Mouse (Mus musculus) erythroid progenitor cell, adult 5-6 weeks (primary cell): ENCODE results near the gene Clnk. TPM values are rescaled to one million over a fixed set of nuclear protein-coding genes. Genes with fewer than 3 reads are reported as not detected.

Source experiments
- ATAC-seq: replicated peaks from 2 replicates; pipeline ENCODE4 v1.8.0; 2016; ENCODE audit warnings: moderate number of reproducible peaks, mild to moderate bottlenecking, moderate TSS enrichment, inconsistent platforms; ENCODE audit not compliant: poor library complexity, low FRiP score, severe bottlenecking
- total RNA-seq, 2 experiments: library from RNA; stranded (forward) in 1 of 2; stranded (reverse) in 1 of 2; fragments of 150-400 nt in 1 of 2; fragments of 186-747, 209-891 nt in 1 of 2; gene quantifications; 2 replicates each; pipeline versions ENCODE4 v1.2.3 to v1.2.4; 2015 to 2017; ENCODE audit warnings: low replicate concordance in 2 of 2

Clnk gene
- total RNA-seq, 2 experiments from 2014 or later: 0.84 TPM; not detected in 1

DNA sequence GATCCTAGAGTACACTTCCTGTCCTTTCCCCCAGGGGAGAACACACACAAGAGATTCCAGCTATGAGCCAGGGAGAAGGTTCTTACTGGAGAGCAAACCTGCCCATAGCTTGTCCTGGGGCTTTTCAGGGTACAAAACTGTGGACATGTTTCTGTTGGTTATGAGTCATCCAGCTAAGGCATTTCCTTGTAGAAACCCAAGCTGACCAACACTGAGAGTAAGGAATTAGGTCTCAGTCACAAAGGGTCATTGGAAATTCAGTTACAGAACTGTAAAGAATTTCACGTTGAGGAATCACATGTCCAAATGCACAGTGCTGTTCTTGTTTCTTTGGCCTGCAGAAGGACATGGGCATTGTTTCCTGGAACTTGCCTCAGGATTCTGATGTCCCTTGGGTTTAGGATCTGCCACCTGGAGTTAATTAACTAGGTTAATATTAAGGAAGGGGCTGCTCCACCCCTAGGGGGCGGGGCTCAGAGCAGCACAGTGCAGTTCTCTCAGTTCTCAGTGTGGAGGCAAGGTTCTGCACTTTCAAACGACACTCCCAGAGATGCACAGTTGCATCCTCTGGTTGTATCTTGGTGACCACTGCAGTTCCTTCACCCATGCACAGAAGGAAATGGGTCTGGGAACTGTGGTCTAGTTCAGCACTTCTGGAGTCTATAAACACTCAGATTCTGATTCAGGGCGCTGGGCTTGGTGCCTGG is 18.4 kb downstream of the Clnk start:
- ATAC-seq: no peak

DNA sequence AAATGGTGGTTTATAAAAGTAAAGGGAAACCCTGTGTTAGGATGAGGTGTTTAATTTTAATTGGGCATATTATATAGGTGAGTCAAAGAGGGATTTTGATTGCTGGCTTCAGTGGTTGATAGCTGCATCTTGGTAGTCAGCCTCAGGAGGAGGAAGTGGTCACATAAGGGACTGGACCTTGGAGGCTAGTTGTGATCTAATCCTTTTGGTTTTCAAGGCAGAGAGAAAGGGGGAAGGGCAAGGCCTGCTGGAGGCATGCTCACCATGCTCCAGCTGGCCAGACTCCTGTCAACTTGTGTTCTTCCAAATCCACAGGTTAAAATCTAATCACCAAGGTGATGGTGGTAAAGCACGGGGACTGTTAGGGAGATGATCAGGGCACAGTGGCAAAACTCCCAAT is 19.0 kb downstream of the Clnk start:
- no peak for ATAC-seq

DNA sequence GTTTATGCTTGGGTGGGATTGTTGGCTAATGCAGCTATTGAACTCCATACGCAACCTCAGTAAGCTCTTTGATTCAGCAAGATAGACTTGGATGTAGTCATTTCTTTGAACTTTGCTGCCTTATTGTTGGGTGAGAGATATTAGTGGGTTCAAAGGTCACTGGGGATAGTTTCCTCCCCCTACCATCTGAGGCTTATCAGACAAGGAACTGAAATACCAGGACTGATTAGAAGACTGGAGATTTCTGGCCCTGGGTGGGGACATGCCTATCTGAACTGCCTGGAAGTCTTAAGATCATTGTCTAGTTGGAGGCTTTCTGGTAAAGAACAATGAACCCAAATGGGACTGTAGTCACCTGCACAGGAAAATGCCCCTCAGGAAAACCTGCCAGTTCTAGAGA is 26.4 kb downstream of the Clnk start:
- ATAC-seq: no peak

DNA sequence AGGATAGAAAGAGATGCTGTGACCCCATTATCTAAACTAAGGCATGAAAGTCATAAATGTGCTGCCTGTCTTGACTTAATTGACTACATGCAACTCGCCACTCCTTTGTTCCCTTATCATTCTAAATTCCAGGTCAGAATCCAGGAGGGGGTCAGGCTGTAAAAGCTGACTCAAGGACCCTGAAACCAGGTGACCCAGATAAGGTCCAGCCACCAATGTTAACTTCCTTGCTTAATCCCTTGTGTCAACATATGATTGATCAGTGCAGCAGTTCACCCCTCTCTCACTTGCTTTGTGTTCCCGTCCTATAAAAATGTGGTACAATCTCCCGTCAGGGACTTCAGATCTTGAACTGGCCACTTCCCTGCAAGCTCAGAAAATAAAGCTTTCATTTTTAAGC is 31.1 kb downstream of the Clnk start:
- ATAC-seq: no peak

DNA sequence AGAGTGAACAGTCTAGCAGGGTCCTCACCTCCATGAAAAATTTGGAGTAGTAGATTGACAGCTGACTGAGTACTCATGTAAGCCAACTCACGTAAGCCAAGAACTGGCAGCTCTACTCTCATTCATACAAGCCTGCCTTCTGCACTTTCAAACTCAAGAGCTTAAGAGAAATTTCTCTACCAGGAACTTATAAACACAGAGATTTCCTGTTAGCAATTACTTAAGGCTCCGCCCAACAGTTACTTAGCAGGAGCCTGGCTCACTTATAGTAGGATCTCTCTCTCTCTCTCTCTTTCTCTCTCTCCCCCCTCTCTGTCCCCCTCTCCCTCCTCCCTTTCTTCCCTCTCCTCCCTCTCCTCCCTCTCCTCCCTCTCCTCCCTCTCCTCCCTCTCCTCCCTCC is 32.3 kb downstream of the Clnk start:
- no peak for ATAC-seq

DNA sequence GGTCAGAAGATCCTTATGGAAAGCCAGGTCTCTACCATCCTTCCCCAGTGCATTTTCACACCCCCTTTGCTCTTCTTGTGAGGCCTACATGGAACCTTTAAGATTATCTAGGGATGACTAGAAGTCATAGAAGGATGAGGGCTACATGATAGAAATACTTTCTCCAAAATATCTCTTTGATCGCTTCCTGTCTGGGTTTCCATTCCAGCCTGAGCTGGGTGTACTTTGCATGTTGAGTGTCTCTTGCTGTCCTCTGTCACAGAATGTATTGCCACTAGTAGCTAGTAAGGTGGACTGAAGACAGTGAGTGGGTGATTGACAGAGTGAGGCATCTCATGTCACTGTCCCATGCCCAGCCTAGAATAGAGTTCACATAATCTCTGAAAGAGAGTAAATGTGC is 36.6 kb downstream of the Clnk start:
- ATAC-seq: no peak

DNA sequence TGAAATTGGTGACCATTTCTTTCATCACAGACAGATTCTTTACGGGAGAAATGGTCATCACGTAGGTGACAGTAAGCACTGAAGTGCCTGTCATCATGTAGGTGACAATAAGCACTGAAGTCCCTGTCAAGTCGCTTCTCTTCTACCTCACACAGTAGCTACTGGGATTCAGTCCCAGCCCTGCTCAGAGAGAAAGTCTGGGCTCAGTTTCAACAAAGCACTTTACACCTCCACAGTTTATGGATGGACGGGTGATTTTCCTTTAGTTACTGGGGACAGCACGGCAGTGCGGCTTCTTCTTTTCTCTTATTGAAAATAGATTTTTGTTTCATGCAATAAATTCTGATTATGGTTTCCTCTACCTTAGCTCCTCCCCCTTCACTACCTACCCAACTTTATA is 49.3 kb downstream of the Clnk start:
- no peak for ATAC-seq

DNA sequence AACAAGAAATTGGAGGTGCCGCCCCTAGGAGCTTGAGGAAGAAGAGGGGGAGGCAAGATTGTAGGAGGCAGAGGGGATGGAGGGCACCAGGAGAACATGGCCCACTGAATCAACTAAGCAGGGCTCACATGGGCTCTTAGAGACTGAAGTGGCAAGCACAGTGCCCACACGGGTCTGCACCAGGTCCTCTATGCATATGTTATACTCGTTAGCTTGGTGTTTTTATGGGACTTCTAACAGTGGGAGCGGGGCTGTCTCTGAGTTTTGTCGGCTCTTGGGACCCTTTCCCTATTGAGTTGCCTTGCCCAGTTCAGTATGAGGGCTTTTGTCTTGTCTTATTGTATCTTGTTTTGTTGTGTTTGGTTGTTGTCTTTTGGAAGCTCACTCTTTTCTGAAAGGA is 50.0 kb downstream of the Clnk start:
- ATAC-seq: no peak

DNA sequence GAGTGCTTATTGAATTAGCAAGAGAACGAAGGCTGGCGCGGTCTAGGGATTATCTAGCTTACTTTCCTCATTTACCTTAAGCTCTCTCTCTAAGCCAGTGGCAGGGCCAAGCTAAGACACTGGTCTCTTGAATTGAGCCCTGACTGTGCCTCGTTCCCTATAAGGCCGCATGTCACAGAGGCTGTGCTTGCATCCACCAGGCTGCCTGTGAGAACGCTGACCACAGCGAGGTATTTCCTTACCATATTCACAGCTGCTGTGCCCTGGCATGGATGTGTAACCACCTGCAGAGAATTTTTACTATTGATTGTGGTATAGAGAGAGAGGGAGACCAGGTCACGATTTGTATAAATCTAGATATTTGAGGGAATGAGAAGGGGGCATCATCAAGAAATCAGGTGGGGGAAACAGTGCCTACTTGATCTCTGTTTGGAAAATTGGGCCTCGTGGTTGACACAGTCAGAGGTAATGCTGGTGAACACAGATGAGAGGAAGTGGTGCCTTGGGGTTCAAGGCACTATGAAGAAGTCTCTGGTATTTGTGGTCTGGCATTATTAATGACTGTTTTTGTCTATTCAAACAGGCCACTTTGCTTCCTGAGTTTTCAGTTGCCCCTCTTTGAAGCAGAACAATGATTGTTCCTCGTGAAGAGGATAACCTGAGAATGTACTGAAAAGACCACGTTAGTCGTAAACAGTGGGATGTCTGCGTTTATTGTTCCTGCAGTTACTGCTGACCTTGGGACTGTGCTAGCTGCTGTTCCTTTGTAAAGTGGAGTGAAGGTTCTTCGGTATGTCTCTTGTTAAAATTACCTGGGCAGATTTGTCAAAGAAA is 52.3 kb downstream of the Clnk start:
- ATAC-seq: no peak

DNA sequence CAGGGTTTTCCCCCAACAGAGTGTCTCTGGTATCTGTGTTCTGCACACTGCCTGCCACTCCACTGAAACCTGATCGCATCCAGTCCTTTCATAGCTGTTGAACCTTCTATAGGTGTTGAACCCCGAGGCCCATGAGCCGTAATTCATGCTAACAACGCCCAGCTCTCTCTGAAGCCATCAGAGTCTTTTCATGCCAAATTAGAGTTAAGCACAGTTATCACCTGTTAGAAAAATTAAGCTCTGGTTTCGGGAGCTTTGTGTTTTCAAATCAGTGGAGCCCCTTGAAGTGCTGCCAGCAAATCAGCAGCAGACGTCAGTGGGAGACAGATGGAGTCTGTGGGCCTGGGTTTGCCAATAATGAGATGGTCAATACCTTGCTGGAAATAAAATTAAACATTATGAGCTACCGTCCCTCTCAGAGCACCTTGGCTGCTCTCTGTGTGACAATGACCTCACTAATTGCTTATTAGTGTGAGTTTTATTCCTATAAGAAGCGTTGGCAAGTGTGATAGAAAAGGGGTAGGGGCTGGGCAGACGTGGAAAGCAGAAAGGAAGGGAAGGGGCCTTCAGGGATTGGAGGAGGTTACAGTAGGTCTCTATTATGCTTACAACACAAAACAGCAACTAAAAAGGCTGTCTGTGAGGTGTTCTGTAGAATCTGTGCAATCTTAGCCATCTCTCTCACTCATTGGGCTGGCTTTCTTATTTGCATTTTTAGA is 63.1 kb downstream of the Clnk start:
- ATAC-seq: no peak

DNA sequence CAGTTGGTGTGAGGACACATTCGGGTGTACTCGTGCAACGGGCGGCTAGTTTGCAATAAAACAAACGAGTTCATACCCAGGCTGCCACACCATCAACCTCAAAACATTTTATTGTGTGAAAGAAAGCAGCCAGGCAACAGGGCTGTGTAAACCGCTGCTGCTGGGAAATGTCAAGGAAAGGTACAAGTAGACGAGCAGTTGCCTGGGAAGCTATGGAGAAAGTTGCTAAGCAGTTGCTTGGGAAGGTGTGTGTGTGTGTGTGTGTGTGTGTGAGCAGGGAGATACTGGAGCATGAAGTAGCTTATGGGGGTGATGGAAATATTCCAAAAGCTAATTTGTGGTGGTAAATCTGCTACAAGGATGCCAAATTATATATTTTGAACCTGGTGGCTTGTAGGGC is 63.7 kb downstream of the Clnk start:
- ATAC-seq: no peak

DNA sequence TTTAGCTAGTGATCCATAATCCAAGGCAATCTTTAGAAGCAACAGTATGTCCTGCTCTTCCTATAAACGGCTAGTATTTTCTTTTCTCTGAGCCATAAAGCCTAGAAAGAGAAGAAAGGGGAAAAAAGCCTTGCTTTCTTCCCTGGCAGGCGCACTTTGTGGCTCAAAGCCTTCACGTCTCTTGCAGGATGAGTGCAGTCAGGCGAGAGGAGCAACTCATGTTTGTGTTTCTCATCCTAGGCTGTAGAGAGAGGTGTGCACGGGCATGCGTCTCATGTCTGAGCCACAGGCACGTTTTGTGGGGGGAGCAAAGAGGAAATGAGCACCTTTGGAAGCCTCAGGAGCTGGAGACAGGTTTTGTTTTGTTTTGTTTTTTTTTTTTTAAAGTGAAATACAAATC is 64.2 kb downstream of the Clnk start:
- no peak for ATAC-seq

DNA sequence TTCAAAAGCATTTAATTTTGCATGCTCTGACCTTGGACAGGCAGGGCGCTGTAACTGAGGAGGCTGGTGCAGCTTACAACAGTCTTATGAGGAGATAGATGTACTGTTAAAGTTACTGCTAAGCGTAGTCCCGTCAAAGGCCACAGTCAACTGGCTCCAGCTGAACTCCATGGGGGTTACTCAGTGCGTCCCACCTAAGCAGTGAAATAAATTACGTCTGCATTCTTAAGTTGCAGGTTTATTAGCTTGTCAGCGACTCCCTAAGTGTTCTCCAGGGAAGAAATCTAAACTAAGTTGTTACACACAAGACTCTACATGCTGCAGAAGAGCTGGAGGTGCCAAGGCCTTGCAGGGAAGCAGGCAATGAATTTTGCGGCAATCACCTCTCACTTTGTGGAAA is 77.7 kb downstream of the Clnk start:
- ATAC-seq: no peak

DNA sequence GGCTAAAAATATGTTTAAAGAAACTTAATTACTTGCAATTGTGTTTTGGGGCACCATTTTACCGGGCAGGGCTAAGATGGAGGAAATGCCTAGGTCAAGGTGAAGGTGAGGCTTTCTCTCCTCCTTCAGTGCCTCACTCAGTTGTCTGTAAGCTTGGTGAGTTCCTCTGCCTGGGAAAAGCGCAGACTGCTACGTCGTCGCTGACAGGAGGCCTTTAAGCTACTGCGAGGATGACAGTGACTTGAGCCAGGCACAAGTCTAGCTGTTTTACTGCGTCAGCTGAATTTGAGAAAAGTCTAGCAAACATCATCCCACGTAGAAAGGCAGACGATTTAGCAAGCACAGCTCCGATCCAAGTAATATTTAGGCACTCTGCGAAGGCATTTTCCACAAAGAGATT is 81.5 kb downstream of the Clnk start:
- no peak for ATAC-seq

DNA sequence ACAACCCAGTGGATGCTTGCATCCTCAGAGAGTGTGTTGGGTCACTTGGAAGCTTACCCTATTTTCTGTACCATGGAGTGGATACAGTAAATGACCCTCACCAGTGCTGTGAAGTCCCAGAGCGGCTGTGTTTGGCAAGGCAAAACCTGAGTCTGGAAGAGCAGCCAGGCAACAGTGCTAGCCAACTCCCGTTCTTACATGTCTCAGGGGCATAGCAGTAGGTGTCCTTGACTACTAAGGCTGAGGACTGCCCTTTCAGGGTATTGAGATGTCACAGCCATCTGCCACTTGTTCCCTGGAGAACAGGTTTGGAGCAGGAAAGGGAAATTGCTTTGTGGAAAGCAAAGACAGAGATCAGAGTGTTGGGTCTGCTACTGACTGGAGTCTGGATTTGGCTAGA is 85.5 kb downstream of the Clnk start:
- ATAC-seq: no peak

DNA sequence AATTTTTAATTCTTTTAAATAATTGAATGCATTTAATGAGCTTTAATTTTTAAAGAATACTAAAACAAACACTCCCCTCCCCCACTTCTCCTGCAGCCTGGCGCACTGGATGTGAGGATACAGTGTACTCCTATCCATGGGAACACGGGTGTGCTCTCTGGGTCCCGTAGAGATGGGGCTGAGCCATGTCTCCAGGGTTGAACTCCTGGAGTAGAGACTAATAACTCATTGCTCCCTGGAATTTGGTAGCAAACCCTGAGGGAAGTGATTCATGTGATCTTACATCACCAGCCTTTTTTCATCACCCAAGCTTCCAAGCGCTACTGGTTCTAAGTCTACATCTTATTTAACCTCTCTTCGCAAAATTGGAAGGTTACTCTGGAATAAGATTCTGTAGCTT is 87.8 kb downstream of the Clnk start:
- ATAC-seq: no peak

DNA sequence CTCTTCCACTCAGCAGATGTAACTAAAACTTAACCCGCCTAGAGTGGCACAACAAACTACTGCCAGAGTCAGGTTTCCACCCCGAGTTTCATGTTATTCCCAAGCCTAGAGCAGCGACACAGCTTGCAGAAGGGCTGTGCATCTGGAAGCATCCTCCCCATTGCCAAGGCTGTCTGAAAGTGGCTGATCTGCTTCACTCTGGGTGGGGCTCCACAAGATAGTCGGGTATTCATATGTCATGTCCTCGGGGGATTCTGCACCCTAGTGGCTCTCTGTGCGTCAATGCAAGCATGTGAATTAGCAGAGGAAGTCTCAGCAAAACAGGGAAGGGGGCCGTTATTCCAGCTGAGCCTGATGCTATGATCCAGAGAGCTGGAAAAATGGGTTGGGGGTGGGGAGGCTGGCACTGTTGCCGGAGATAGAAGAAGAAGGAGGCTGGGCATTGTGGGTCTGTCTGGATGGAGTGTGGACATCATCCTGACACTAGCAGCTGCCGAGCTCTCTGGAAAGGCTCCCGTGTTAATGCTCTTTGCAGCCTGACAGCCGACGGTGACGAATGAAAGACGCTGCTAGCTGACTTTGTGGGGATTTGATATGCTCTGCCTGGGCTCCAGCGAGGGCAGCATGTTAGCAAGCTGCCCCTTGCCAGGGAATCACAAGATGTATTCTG is 88.6 kb downstream of the Clnk start:
- no peak for ATAC-seq

DNA sequence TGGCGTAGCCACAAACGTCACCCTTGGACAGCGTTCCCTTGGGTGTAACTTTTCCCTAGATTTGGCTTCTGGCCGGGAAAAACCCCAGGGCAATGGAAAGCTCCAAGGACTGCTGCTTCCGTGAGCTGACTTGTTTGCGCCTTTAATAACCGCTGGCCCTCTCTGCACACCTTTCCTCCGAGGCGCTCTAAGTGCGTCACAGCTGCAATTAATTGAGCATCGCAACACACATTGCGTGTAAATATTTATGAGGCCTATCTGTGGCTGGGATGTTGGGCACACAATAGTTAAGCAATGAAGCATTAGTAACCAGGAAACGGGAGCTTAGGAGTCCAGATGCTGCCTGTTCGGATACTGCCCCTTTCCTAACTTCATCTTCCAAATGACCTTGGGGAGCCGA is 90.5 kb downstream of the Clnk start:
- ATAC-seq: no peak

DNA sequence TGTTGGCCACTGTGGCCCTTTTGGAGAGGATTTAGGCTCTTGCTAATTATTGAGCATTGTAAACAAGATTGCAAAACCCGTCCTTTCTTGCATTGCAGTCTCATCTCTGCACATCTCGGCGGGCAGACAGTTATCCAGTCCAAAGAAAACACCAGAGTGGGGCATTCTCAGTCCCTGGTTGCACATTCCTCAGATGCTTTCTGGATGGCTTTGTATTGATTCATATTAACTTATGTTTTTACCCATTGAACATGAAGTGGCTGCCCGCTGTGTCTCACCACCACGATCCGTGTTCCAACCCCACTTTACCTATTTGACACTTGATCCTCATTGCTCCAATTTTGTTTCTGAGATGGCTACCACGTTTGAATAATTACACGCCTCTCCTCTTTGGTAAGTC is 90.9 kb downstream of the Clnk start:
- ATAC-seq: no peak

DNA sequence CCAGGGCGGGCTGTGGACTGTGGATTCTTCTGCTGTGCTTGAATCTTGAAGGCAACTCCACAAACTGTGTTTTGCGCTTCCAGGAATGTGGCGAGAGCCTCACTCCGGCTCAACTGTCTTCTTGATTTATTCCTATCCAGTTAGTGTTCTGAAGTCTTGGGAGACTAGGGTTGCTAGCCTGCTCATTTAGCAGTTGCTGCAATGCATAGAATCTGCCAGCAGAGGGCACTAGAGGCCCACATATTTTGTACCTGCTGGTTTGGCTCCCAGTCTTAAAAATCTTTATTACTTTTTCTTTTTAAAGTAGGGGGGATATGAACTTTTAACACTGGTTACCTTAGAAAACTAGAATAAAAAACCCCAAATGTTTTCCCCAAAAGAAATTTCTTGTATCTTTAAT is 94.8 kb downstream of the Clnk start:
- no peak; the same call in 1 of the 2 replicates for ATAC-seq
